Mouse (Mus musculus): ENCODE measurements around the gene Gm136. TPM values are rescaled to one million over a fixed set of nuclear protein-coding genes. Genes with fewer than 3 reads are reported as not detected.

The Gm136 gene
- polyA plus RNA-seq, 1 experiment, result not detected

DNA sequence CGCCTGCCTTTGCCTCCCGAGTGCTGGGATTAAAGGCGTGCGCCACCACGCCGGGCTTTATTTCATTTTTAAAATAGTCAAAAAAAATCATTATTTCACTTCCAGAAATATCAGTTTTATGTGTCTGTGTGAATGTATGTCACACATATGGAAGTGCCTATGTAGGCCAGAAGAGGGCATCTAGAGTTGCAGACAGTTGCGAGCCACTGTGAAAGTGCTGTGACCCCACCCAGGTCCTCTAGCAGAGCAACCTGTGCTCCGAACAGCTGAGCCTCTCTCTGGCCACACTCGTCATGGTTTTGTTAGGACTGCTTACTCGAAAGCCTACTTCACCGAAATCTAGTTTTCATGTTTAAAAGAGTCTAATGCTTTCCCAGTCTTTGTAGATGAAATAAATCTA is 53.8 kb downstream of the Gm136 start:
- H3K4me1 ChIP-seq (ENCODE audit: control insufficient read depth, insufficient read depth, low read length), result no peaks in the 10 kb centered on the region
- H3K9me3 ChIP-seq (replicated peaks; ENCODE audit: control insufficient read depth, insufficient read depth, low read length, poor library complexity, severe bottlenecking), result no peaks in the 10 kb centered on the region
- no peaks in the 10 kb centered on the region for H3K27me3 ChIP-seq (ENCODE audit: control insufficient read depth, insufficient read depth, low read length, poor library complexity, severe bottlenecking)
- TF ChIP-seq EP300 (IDR thresholded peaks at IDR 0.05; ENCODE audit: insufficient read depth, low read depth, low read length), result no peak
- no peak for TF ChIP-seq POLR2A (IDR thresholded peaks at IDR 0.05; ENCODE audit: insufficient read depth, low read length)
- TF ChIP-seq CTCF (IDR thresholded peaks at IDR 0.05; ENCODE audit: low read depth, low read length), result no peak
- no peak overlapping the region for H3K4me3 ChIP-seq (ENCODE audit: low read depth, low read length)
- no peaks in the 10 kb centered on the region for H3K36me3 ChIP-seq (ENCODE audit: control insufficient read depth, insufficient read depth, low read length, poor library complexity, severe bottlenecking)
- H3K27ac ChIP-seq (ENCODE audit: insufficient read depth, low read length), result no peak overlapping the region
- no peak overlapping the region for H3K9ac ChIP-seq (ENCODE audit: low read depth, poor library complexity, severe bottlenecking)

DNA sequence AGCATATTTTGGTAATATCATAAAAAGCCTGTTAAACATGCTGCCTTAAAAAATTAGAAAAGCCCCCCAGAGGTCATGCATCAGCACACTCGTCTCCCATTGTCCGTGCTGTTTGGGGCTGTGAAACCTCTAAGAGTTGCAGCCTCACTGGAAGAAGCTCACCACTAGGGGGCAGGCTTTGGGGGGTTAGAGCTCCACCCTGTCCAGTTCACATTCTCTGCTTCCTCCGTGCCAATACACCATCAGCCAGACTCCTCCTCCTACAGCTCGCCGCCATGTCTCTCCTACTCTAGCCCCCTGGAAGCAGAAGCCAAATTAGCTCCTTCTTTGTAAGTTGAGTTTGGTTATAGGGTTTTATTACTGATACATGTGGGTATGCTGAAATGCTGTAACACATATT is 54.5 kb downstream of the Gm136 start:
- H3K9ac ChIP-seq (ENCODE audit: low read depth, poor library complexity, severe bottlenecking), result no peak overlapping the region
- H3K9me3 ChIP-seq (replicated peaks; ENCODE audit: control insufficient read depth, insufficient read depth, low read length, poor library complexity, severe bottlenecking), result no peaks in the 10 kb centered on the region
- no peaks in the 10 kb centered on the region for H3K4me1 ChIP-seq (ENCODE audit: control insufficient read depth, insufficient read depth, low read length)
- no peak overlapping the region for H3K4me3 ChIP-seq (ENCODE audit: low read depth, low read length)
- no peak for TF ChIP-seq EP300 (IDR thresholded peaks at IDR 0.05; ENCODE audit: insufficient read depth, low read depth, low read length)
- TF ChIP-seq CTCF (IDR thresholded peaks at IDR 0.05; ENCODE audit: low read depth, low read length), result peak; percentile 90
- no peak for TF ChIP-seq POLR2A (IDR thresholded peaks at IDR 0.05; ENCODE audit: insufficient read depth, low read length)
- no peaks in the 10 kb centered on the region for H3K27me3 ChIP-seq (ENCODE audit: control insufficient read depth, insufficient read depth, low read length, poor library complexity, severe bottlenecking)
- H3K27ac ChIP-seq (ENCODE audit: insufficient read depth, low read length), result no peak overlapping the region
- H3K36me3 ChIP-seq (ENCODE audit: control insufficient read depth, insufficient read depth, low read length, poor library complexity, severe bottlenecking), result no peaks in the 10 kb centered on the region

Other genes with a start within 250 kb of the Gm136 start
- 108 and 117 TPM in 2 replicates for gene Akirin2, start 205.3 kb downstream of the Gm136 start, polyA plus RNA-seq (2011; ENCODE audit: insufficient read depth, insufficient read length, low read depth, missing spikeins)
- gene Orc3, start 141.3 kb downstream of the Gm136 start, polyA plus RNA-seq (2011; ENCODE audit: insufficient read depth, insufficient read length, low read depth, missing spikeins), result 131 and 138 TPM in 2 replicates
- 61.7 and 71.0 TPM in 2 replicates for gene Rars2, start 141.3 kb downstream of the Gm136 start, polyA plus RNA-seq (2011; ENCODE audit: insufficient read depth, insufficient read length, low read depth, missing spikeins)
- gene Slc35a1, start 68.8 kb downstream of the Gm136 start, polyA plus RNA-seq (2011; ENCODE audit: insufficient read depth, insufficient read length, low read depth, missing spikeins), result 20.4 and 23.0 TPM in 2 replicates
- gene Cfap206, start 26.1 kb downstream of the Gm136 start, polyA plus RNA-seq (2011; ENCODE audit: insufficient read depth, insufficient read length, low read depth, missing spikeins), result 1.4 TPM in 1 of 2 replicates, not detected in the other
- gene Smim8, start 22.2 kb upstream of the Gm136 start, polyA plus RNA-seq (2011; ENCODE audit: insufficient read depth, insufficient read length, low read depth, missing spikeins), result 27.5 and 27.8 TPM in 2 replicates
- gene Zfp292, start 126.7 kb upstream of the Gm136 start, polyA plus RNA-seq (2011; ENCODE audit: insufficient read depth, insufficient read length, low read depth, missing spikeins), result 32.7 and 36.9 TPM in 2 replicates
- not detected in 2 replicates for gene Cga, start 137.5 kb upstream of the Gm136 start, polyA plus RNA-seq (2011; ENCODE audit: insufficient read depth, insufficient read length, low read depth, missing spikeins)

Data from ES-Bruce4 (cell line).